Mouse (Mus musculus): ENCODE measurements at regions not wholly inside any gene's neighbourhood (a gene's known extent, or its start where the extent isn't known, plus 50 kb on each side); places are given as distances from the start of the nearest gene placed in this dataset.

GRCm38 (mm10) chr16:9439300-9439856, 556.0 kb downstream of the Grin2a start:
- no peak for TF ChIP-seq POLR2A (IDR thresholded peaks at IDR 0.05; ENCODE audit: borderline replicate concordance, low read depth, low read length)
- TF ChIP-seq CTCF (IDR thresholded peaks at IDR 0.05; ENCODE audit: low read depth, low read length), result no peak
- H3K4me1 ChIP-seq (ENCODE audit: control insufficient read depth, insufficient read depth, low read length), result no peaks in the 10 kb centered on the region
- H3K27ac ChIP-seq (ENCODE audit: insufficient read depth, low read depth, low read length), result no peak overlapping the region
- H3K4me3 ChIP-seq (ENCODE audit: insufficient read depth, low read length), result no peak overlapping the region

GRCm38 (mm10) chr16:9439891-9440290, 555.5 kb downstream of the Grin2a start:
- Histone ChIP-seq H3K4me1 (ENCODE audit: control insufficient read depth, insufficient read depth, low read length) (no peaks in the 10 kb centered on the region), H3K27ac (ENCODE audit: insufficient read depth, low read depth, low read length) (no peak overlapping the region), H3K4me3 (ENCODE audit: insufficient read depth, low read length) (no peak overlapping the region)
- TF ChIP-seq POLR2A (IDR thresholded peaks at IDR 0.05; ENCODE audit: borderline replicate concordance, low read depth, low read length), result no peak
- TF ChIP-seq CTCF (IDR thresholded peaks at IDR 0.05; ENCODE audit: low read depth, low read length), result no peak

GRCm38 (mm10) chr16:9452058-9452457, 543.3 kb downstream of the Grin2a start:
- H3K27ac ChIP-seq (ENCODE audit: insufficient read depth, low read depth, low read length), result no peak overlapping the region
- no peaks in the 10 kb centered on the region for H3K4me1 ChIP-seq (ENCODE audit: control insufficient read depth, insufficient read depth, low read length)
- no peak for TF ChIP-seq CTCF (IDR thresholded peaks at IDR 0.05; ENCODE audit: low read depth, low read length)
- no peak for TF ChIP-seq POLR2A (IDR thresholded peaks at IDR 0.05; ENCODE audit: borderline replicate concordance, low read depth, low read length)
- no peak overlapping the region for H3K4me3 ChIP-seq (ENCODE audit: insufficient read depth, low read length)

GRCm38 (mm10) chr16:9457574-9457973, 537.8 kb downstream of the Grin2a start:
- Histone ChIP-seq H3K27ac (ENCODE audit: insufficient read depth, low read depth, low read length) (no peak overlapping the region), H3K4me3 (ENCODE audit: insufficient read depth, low read length) (no peak overlapping the region), H3K4me1 (ENCODE audit: control insufficient read depth, insufficient read depth, low read length) (no peaks in the 10 kb centered on the region)
- TF ChIP-seq CTCF (IDR thresholded peaks at IDR 0.05; ENCODE audit: low read depth, low read length) (no peak), POLR2A (IDR thresholded peaks at IDR 0.05; ENCODE audit: borderline replicate concordance, low read depth, low read length) (no peak)

- Histone ChIP-seq H3K4me1 (ENCODE audit: control insufficient read depth, insufficient read depth, low read length) (no peaks in the 10 kb centered on the region), H3K27ac (ENCODE audit: insufficient read depth, low read depth, low read length) (no peak overlapping the region), H3K4me3 (ENCODE audit: insufficient read depth, low read length) (no peak overlapping the region)
- no peak for TF ChIP-seq CTCF (IDR thresholded peaks at IDR 0.05; ENCODE audit: low read depth, low read length)
- no peak for TF ChIP-seq POLR2A (IDR thresholded peaks at IDR 0.05; ENCODE audit: borderline replicate concordance, low read depth, low read length)
These were observed 532.9 kb downstream of the Grin2a start for GRCm38 (mm10) chr16:9462497-9462896.

- H3K27ac ChIP-seq (ENCODE audit: insufficient read depth, low read depth, low read length), result no peak overlapping the region
- no peaks in the 10 kb centered on the region for H3K4me1 ChIP-seq (ENCODE audit: control insufficient read depth, insufficient read depth, low read length)
- TF ChIP-seq CTCF (IDR thresholded peaks at IDR 0.05; ENCODE audit: low read depth, low read length) (no peak), POLR2A (IDR thresholded peaks at IDR 0.05; ENCODE audit: borderline replicate concordance, low read depth, low read length) (no peak)
- H3K4me3 ChIP-seq (ENCODE audit: insufficient read depth, low read length), result no peak overlapping the region
These were observed 526.0 kb downstream of the Grin2a start for GRCm38 (mm10) chr16:9469394-9469793.

GRCm38 (mm10) chr16:9485291-9485690, 510.1 kb downstream of the Grin2a start:
- Histone ChIP-seq H3K27ac (ENCODE audit: insufficient read depth, low read depth, low read length) (no peak overlapping the region), H3K4me3 (ENCODE audit: insufficient read depth, low read length) (no peak overlapping the region), H3K4me1 (ENCODE audit: control insufficient read depth, insufficient read depth, low read length) (no peaks in the 10 kb centered on the region)
- TF ChIP-seq CTCF (IDR thresholded peaks at IDR 0.05; ENCODE audit: low read depth, low read length) (no peak), POLR2A (IDR thresholded peaks at IDR 0.05; ENCODE audit: borderline replicate concordance, low read depth, low read length) (no peak)

- no peak overlapping the region for H3K27ac ChIP-seq (ENCODE audit: insufficient read depth, low read depth, low read length)
- TF ChIP-seq CTCF (IDR thresholded peaks at IDR 0.05; ENCODE audit: low read depth, low read length), result no peak
- no peak for TF ChIP-seq POLR2A (IDR thresholded peaks at IDR 0.05; ENCODE audit: borderline replicate concordance, low read depth, low read length)
These were observed 497.1 kb downstream of the Grin2a start for GRCm38 (mm10) chr16:9498301-9498700.

GRCm38 (mm10) chr16:9501713-9502112, 493.6 kb downstream of the Grin2a start:
- Histone ChIP-seq H3K27ac (ENCODE audit: insufficient read depth, low read depth, low read length) (no peak overlapping the region), H3K4me3 (ENCODE audit: insufficient read depth, low read length) (no peak overlapping the region), H3K4me1 (ENCODE audit: control insufficient read depth, insufficient read depth, low read length) (no peaks in the 10 kb centered on the region)
- TF ChIP-seq CTCF (IDR thresholded peaks at IDR 0.05; ENCODE audit: low read depth, low read length) (no peak), POLR2A (IDR thresholded peaks at IDR 0.05; ENCODE audit: borderline replicate concordance, low read depth, low read length) (no peak)

More at GRCm38 (mm10) chr16:9498301-9498700, 497.1 kb downstream of the Grin2a start:
- no peaks in the 10 kb centered on the region for H3K4me1 ChIP-seq (ENCODE audit: control insufficient read depth, insufficient read depth, low read length)
- no peak overlapping the region for H3K4me3 ChIP-seq (ENCODE audit: insufficient read depth, low read length)

- no peak overlapping the region for H3K27ac ChIP-seq (ENCODE audit: insufficient read depth, low read depth, low read length)
- no peaks in the 10 kb centered on the region for H3K4me1 ChIP-seq (ENCODE audit: control insufficient read depth, insufficient read depth, low read length)
- H3K4me3 ChIP-seq (ENCODE audit: insufficient read depth, low read length), result no peak overlapping the region
- no peak for TF ChIP-seq CTCF (IDR thresholded peaks at IDR 0.05; ENCODE audit: low read depth, low read length)
- no peak for TF ChIP-seq POLR2A (IDR thresholded peaks at IDR 0.05; ENCODE audit: borderline replicate concordance, low read depth, low read length)
These were observed 485.7 kb downstream of the Grin2a start for GRCm38 (mm10) chr16:9509666-9510065.

GRCm38 (mm10) chr16:9514538-9514937, 480.8 kb downstream of the Grin2a start:
- no peak for TF ChIP-seq POLR2A (IDR thresholded peaks at IDR 0.05; ENCODE audit: borderline replicate concordance, low read depth, low read length)
- no peak for TF ChIP-seq CTCF (IDR thresholded peaks at IDR 0.05; ENCODE audit: low read depth, low read length)
- Histone ChIP-seq H3K4me3 (ENCODE audit: insufficient read depth, low read length) (no peak overlapping the region), H3K4me1 (ENCODE audit: control insufficient read depth, insufficient read depth, low read length) (no peaks in the 10 kb centered on the region)

More at GRCm38 (mm10) chr16:9514538-9514937, 480.8 kb downstream of the Grin2a start:
- no peak overlapping the region for H3K27ac ChIP-seq (ENCODE audit: insufficient read depth, low read depth, low read length)

Data from bone marrow macrophage, adult 2 months (primary cell).